Mouse (Mus musculus) cerebellum, adult 11-12 months (tissue): ENCODE results near the gene 1700030K09Rik.

Experiments
- DNase-seq: peaks from one replicate; pipeline ENCODE4 v3.0.0; 2022

The 1700030K09Rik gene

DNA sequence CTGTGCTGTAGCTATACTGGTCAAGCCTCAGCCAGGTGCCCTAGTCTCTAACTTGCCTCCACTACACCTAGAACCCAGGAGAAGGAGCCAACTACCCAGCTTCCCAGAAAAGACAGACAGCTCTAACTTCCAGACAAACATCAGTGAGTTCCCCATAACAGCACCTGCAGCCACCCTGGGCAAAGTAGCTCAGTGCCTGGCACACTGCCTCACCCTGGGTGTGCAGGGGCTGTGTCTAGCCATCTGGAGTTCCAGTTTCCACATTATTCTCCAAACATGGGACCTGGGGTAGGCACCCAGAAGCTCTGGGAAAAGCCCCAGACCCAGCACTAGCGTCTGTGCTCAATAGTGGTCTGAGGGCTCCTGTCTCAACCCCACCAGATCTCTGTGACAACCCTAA, 63.8 kb downstream of the 1700030K09Rik start:
- no peak for DNase-seq
